Mouse (Mus musculus): ENCODE data around the gene Igf1r. TPM values are rescaled to one million over a fixed set of nuclear protein-coding genes. Genes with fewer than 3 reads are reported as not detected.

Igf1r gene
- polyA plus RNA-seq, 1 experiment: 2.6 TPM

DNA sequence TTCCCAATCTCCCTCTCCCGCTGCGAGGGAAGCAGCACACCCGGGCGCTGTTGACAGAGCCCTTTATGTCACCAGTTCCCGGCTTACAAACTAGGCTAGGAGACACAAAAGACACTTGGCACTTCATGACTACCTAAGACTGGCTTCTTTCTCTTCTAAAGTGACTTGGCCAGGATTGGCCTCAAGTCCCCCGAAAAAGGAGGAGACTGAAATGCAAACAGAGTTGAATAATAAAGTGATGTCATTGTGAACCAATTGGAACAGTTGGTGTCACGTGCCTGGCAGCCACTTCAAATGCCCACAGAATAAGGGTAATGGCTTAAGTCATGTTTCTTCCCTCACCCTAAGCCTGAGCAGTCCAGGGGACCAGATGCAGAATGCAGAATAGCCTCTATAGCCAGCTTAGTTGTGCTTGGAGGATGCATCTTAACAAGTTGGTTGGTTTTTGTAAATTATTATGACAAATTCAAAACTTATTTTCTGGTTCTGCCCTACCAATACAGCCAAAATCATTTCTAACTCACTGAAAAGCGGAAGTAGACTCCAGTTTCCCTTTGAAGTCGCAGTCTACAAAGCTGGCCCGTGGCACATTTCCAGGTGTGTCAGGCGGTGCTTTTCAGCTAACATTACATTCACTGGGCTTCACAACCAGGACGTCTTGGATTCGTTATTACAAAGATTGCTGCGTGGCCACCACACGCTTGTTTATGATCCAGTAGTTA lies 150.0 kb downstream of the Igf1r start:
- Histone ChIP-seq H3K36me3 (ENCODE audit: control insufficient read depth, insufficient read depth, low read length) (no peaks in the 10 kb centered on the region), H3K27me3 (ENCODE audit: control insufficient read depth, insufficient read depth, low read length) (no peaks in the 10 kb centered on the region), H3K4me1 (ENCODE audit: control insufficient read depth, insufficient read depth, insufficient read length, low read length) (no peaks in the 10 kb centered on the region), H3K4me3 (ENCODE audit: low read depth, low read length) (no peak overlapping the region), H3K27ac (ENCODE audit: insufficient read depth, low read depth, low read length) (no peak overlapping the region)
- WGBS: 57% methylated on average over 15 of the region's 15 CpGs
- no peak for TF ChIP-seq POLR2A (IDR thresholded peaks at IDR 0.05; ENCODE audit: low read depth, low read length)
- no peak for TF ChIP-seq CTCF (IDR thresholded peaks at IDR 0.05; ENCODE audit: extremely low read depth, insufficient read length, insufficient replicate concordance, low read depth, low read length)

GRCm38 (mm10) chr7:68103178-68103530 lies 150.5 kb downstream of the Igf1r start:
- TF ChIP-seq CTCF (IDR thresholded peaks at IDR 0.05; ENCODE audit: extremely low read depth, insufficient read length, insufficient replicate concordance, low read depth, low read length): no peak
- TF ChIP-seq POLR2A (IDR thresholded peaks at IDR 0.05; ENCODE audit: low read depth, low read length): no peak
- WGBS: 43% methylated on average over 2 of the region's 2 CpGs
- H3K27ac ChIP-seq (ENCODE audit: insufficient read depth, low read depth, low read length): no peak overlapping the region
- no peaks in the 10 kb centered on the region for H3K36me3 ChIP-seq (ENCODE audit: control insufficient read depth, insufficient read depth, low read length)
- no peaks in the 10 kb centered on the region for H3K4me1 ChIP-seq (ENCODE audit: control insufficient read depth, insufficient read depth, insufficient read length, low read length)
- H3K27me3 ChIP-seq (ENCODE audit: control insufficient read depth, insufficient read depth, low read length): no peaks in the 10 kb centered on the region
- no peak overlapping the region for H3K4me3 ChIP-seq (ENCODE audit: low read depth, low read length)

- no peak overlapping the region for H3K27ac ChIP-seq (ENCODE audit: insufficient read depth, low read depth, low read length)
- H3K4me1 ChIP-seq (ENCODE audit: control insufficient read depth, insufficient read depth, insufficient read length, low read length): no peaks in the 10 kb centered on the region
- no peaks in the 10 kb centered on the region for H3K27me3 ChIP-seq (ENCODE audit: control insufficient read depth, insufficient read depth, low read length)
- no peak overlapping the region for H3K4me3 ChIP-seq (ENCODE audit: low read depth, low read length)
- 92% methylated on average over 4 of the region's 4 CpGs for WGBS
- TF ChIP-seq POLR2A (IDR thresholded peaks at IDR 0.05; ENCODE audit: low read depth, low read length): no peak
- TF ChIP-seq CTCF (IDR thresholded peaks at IDR 0.05; ENCODE audit: extremely low read depth, insufficient read length, insufficient replicate concordance, low read depth, low read length): no peak
- H3K36me3 ChIP-seq (ENCODE audit: control insufficient read depth, insufficient read depth, low read length): no peaks in the 10 kb centered on the region
Observed at GRCm38 (mm10) chr7:68111532-68111931, 158.9 kb downstream of the Igf1r start.

GRCm38 (mm10) chr7:68112582-68112981 lies 160.0 kb downstream of the Igf1r start:
- Histone ChIP-seq H3K36me3 (ENCODE audit: control insufficient read depth, insufficient read depth, low read length) (no peaks in the 10 kb centered on the region), H3K27me3 (ENCODE audit: control insufficient read depth, insufficient read depth, low read length) (no peaks in the 10 kb centered on the region), H3K4me3 (ENCODE audit: low read depth, low read length) (no peak overlapping the region), H3K27ac (ENCODE audit: insufficient read depth, low read depth, low read length) (no peak overlapping the region), H3K4me1 (ENCODE audit: control insufficient read depth, insufficient read depth, insufficient read length, low read length) (no peaks in the 10 kb centered on the region)
- WGBS: 81% methylated on average over 8 of the region's 8 CpGs
- TF ChIP-seq CTCF (IDR thresholded peaks at IDR 0.05; ENCODE audit: extremely low read depth, insufficient read length, insufficient replicate concordance, low read depth, low read length) (no peak), POLR2A (IDR thresholded peaks at IDR 0.05; ENCODE audit: low read depth, low read length) (no peak)

DNA sequence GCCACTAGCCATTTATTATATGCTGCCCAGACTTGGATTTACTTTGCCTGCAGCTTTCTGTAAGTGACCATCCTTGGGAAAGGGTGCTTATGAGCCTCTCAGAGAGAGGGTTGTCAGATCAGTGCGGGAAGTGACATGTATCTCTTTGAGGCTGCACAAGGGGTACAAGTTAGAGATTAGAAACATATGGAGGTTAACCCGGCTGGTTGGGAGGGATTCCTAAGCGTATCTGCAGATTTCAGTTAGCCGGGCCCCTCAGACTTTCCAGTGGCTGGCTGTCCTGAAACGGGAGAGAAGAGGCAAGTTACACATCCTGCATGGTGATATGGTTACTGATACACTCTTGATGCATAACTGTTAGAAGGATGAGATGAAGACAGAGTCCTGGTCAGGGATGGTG lies 161.7 kb downstream of the Igf1r start:
- Histone ChIP-seq H3K27ac (ENCODE audit: insufficient read depth, low read depth, low read length) (no peak overlapping the region), H3K36me3 (ENCODE audit: control insufficient read depth, insufficient read depth, low read length) (no peaks in the 10 kb centered on the region), H3K4me1 (ENCODE audit: control insufficient read depth, insufficient read depth, insufficient read length, low read length) (no peaks in the 10 kb centered on the region), H3K4me3 (ENCODE audit: low read depth, low read length) (no peak overlapping the region), H3K27me3 (ENCODE audit: control insufficient read depth, insufficient read depth, low read length) (no peaks in the 10 kb centered on the region)
- no peak for TF ChIP-seq POLR2A (IDR thresholded peaks at IDR 0.05; ENCODE audit: low read depth, low read length)
- no peak for TF ChIP-seq CTCF (IDR thresholded peaks at IDR 0.05; ENCODE audit: extremely low read depth, insufficient read length, insufficient replicate concordance, low read depth, low read length)
- 85% methylated on average over 5 of the region's 5 CpGs for WGBS

- no peaks in the 10 kb centered on the region for H3K36me3 ChIP-seq (ENCODE audit: control insufficient read depth, insufficient read depth, low read length)
- H3K4me1 ChIP-seq (ENCODE audit: control insufficient read depth, insufficient read depth, insufficient read length, low read length): peaks cover 1% of the 10 kb centered on the region; the same call in 1 of the 2 replicates
- no peak overlapping the region for H3K4me3 ChIP-seq (ENCODE audit: low read depth, low read length)
- TF ChIP-seq CTCF (IDR thresholded peaks at IDR 0.05; ENCODE audit: extremely low read depth, insufficient read length, insufficient replicate concordance, low read depth, low read length) (no peak), POLR2A (IDR thresholded peaks at IDR 0.05; ENCODE audit: low read depth, low read length) (no peak)
- 81% methylated on average over 21 of the region's 21 CpGs for WGBS
- H3K27ac ChIP-seq (ENCODE audit: insufficient read depth, low read depth, low read length): no peak overlapping the region
- H3K27me3 ChIP-seq (ENCODE audit: control insufficient read depth, insufficient read depth, low read length): no peaks in the 10 kb centered on the region
Observed at GRCm38 (mm10) chr7:68114983-68115715, 162.5 kb downstream of the Igf1r start.

- 66% methylated on average over 5 of the region's 5 CpGs for WGBS
- H3K27me3 ChIP-seq (ENCODE audit: control insufficient read depth, insufficient read depth, low read length): no peaks in the 10 kb centered on the region
Observed at GRCm38 (mm10) chr7:68117567-68117966, 164.9 kb downstream of the Igf1r start.

More at GRCm38 (mm10) chr7:68117567-68117966, 164.9 kb downstream of the Igf1r start:
- no peaks in the 10 kb centered on the region for H3K36me3 ChIP-seq (ENCODE audit: control insufficient read depth, insufficient read depth, low read length)
- H3K4me3 ChIP-seq (ENCODE audit: low read depth, low read length): no peak overlapping the region
- H3K4me1 ChIP-seq (ENCODE audit: control insufficient read depth, insufficient read depth, insufficient read length, low read length): peaks cover 1% of the 10 kb centered on the region; the same call in 1 of the 2 replicates
- no peak for TF ChIP-seq CTCF (IDR thresholded peaks at IDR 0.05; ENCODE audit: extremely low read depth, insufficient read length, insufficient replicate concordance, low read depth, low read length)
- H3K27ac ChIP-seq (ENCODE audit: insufficient read depth, low read depth, low read length): no peak overlapping the region

Data from small intestine, adult 2 months (tissue).